Mouse (Mus musculus) neural tube, embryonic 14.5 days (tissue): ENCODE measurements around the gene Slc6a18. TPM values are rescaled to one million over a fixed set of nuclear protein-coding genes. Genes with fewer than 3 reads are reported as not detected.
"Not testable (repeated sequence)": the region's sequence is repeated elsewhere in the genome, so short reads cannot be mapped to it uniquely, and the experiment has no call there.

ENCODE experiments used
- ATAC-seq: fragments of 200-750 bp; cut with Nextera tagmentation; 2 replicates; pipeline ENCODE4 v1.8.0; 2017; ENCODE audit warnings: low read depth, mild to moderate bottlenecking, moderate TSS enrichment, moderate library complexity
- H3K27ac ChIP-seq: fragments of 300-500 bp; sonication (generic); 2 replicates; pipeline ENCODE4 v1.5.1; 2014; ENCODE audit warnings: low read depth, mild to moderate bottlenecking, control low read depth, low read length, moderate library complexity, mixed read lengths
- H3K27me3 ChIP-seq: fragments of 300-500 bp; sonication (generic); 2 replicates; pipeline ENCODE4 v1.6.1; 2014; ENCODE audit warnings: low read length; ENCODE audit not compliant: control insufficient read depth, insufficient read depth
- H3K36me3 ChIP-seq: fragments of 300-500 bp; sonication (generic); 2 replicates; pipeline ENCODE4 v1.6.1; 2014; ENCODE audit warnings: low read length, mixed read lengths; ENCODE audit not compliant: control insufficient read depth, insufficient read depth
- H3K4me1 ChIP-seq: fragments of 300-500 bp; sonication (generic); 2 replicates; pipeline ENCODE4 v1.6.1; 2014; ENCODE audit warnings: low read length; ENCODE audit not compliant: control insufficient read depth, insufficient read depth
- H3K4me2 ChIP-seq: fragments of 300-500 bp; sonication (generic); 2 replicates; pipeline ENCODE4 v1.6.1; 2014; ENCODE audit warnings: mild to moderate bottlenecking, low read depth, low read length, control low read depth
- H3K4me3 ChIP-seq: fragments of 300-500 bp; sonication (generic); 2 replicates; pipeline ENCODE4 v1.5.1; 2014; ENCODE audit warnings: low read depth, low read length, control low read depth, mixed read lengths
- H3K9ac ChIP-seq: fragments of 300-500 bp; sonication (generic); replicated peaks from 2 replicates; pipeline ENCODE4 v1.6.1; 2014; ENCODE audit warnings: low read depth, mild to moderate bottlenecking, control low read depth, low read length, mixed read lengths
- H3K9me3 ChIP-seq: fragments of 300-500 bp; sonication (generic); 2 replicates; pipeline ENCODE4 v1.6.1; 2016; ENCODE audit warnings: low read length; ENCODE audit not compliant: control insufficient read depth
- WGBS: fragments of 180-500 bp; shearing (Covaris S2); extraction: QIAGEN DNeasy Blood & Tissue Kit; methylation state at CpG from one replicate; pipeline ENCODE4 v1.1.7; 2014; 5-methylcytosine and 5-hydroxymethylcytosine counted together
- polyA plus RNA-seq: library from polyadenylated mRNA; unstranded; fragments of >200 nt; fragmentation: Nextera tagmentation; extraction: Ambion mirVana; gene quantifications from 2 replicates; pipeline ENCODE4 v1.2.1, GENCODE M21; 2014

Gene Slc6a18
- polyA plus RNA-seq, 1 experiment from 2014 or later, result not detected

DNA sequence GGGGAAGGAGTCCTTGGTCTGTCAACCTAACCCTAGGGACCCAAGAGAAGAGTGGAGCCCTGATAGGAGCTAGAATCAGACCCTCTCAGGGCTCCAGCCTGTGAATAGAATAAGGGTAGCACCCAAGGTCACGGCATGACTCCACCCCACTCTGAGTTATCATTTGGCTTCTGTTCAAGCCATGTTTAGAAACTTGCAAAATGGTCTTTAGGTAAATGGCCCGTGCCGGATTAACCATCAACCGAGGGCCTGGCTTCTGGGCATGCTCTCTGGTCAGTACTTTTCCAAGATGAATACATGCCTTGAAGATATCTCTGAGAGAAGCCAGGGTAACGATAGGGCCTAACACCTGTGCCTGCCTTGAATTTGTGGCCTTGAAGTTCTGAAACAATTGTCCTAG, 33.4 kb upstream of the Slc6a18 start:
- H3K4me2 ChIP-seq, result no peak overlapping the region
- H3K4me1 ChIP-seq, result no peaks in the 10 kb centered on the region
- H3K9me3 ChIP-seq, result no peaks in the 10 kb centered on the region
- H3K27ac ChIP-seq, result no peak overlapping the region
- WGBS, result 93% methylated on average over 5 of the region's 5 CpGs
- no peak for ATAC-seq
- no peak overlapping the region for H3K4me3 ChIP-seq
- H3K9ac ChIP-seq, result no peak overlapping the region
- no peaks in the 10 kb centered on the region for H3K36me3 ChIP-seq
- no peaks in the 10 kb centered on the region for H3K27me3 ChIP-seq

DNA sequence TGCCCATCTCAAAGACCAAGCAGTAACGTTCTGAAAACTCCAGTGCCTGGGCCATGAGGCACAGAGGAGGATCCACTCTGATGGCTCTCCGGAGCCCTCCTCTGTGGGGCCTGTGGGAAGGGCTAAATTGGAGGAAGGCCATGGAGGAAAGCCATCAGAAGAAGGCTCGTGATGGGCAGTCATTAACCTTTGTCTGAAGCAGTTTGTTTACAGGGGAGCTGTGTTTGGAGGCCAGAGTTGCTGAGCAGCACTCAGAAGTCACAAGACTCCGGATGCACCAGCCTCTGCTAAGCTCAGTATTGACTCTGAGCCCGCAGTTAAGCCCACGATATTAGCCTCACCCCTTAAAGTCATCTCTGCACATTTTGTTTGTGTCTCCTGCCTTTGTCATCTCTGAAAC, 31.7 kb upstream of the Slc6a18 start:
- 63% methylated on average over 6 of the region's 6 CpGs for WGBS
- H3K4me2 ChIP-seq, result no peak overlapping the region
- H3K4me1 ChIP-seq, result no peaks in the 10 kb centered on the region
- no peak overlapping the region for H3K4me3 ChIP-seq
- no peak overlapping the region for H3K27ac ChIP-seq
- H3K9ac ChIP-seq, result no peak overlapping the region
- no peaks in the 10 kb centered on the region for H3K36me3 ChIP-seq
- no peaks in the 10 kb centered on the region for H3K9me3 ChIP-seq
- ATAC-seq, result no peak
- no peaks in the 10 kb centered on the region for H3K27me3 ChIP-seq

GRCm38 (mm10) chr13:73704694-73705325, 27.0 kb upstream of the Slc6a18 start, which contains the start of gene Slc6a19:
Gene Slc6a19 (minus strand): TSS chr13:73704865.
- H3K27ac ChIP-seq, result no peak within 1 kb of the TSS
- H3K9me3 ChIP-seq, result no peaks in the 10 kb centered on the region
- 65% methylated on average over 7 of the region's 7 CpGs for WGBS
- ATAC-seq, result peak; percentile 68; the same call in 1 of the 2 replicates
- no peak within 1 kb of the TSS for H3K4me2 ChIP-seq
- no peaks in the 10 kb centered on the region for H3K27me3 ChIP-seq
- H3K36me3 ChIP-seq, result no peaks in the 10 kb centered on the region
- no peak within 1 kb of the TSS for H3K4me3 ChIP-seq
- H3K4me1 ChIP-seq, result no peaks in the 10 kb centered on the region
- no peak within 1 kb of the TSS for H3K9ac ChIP-seq

DNA sequence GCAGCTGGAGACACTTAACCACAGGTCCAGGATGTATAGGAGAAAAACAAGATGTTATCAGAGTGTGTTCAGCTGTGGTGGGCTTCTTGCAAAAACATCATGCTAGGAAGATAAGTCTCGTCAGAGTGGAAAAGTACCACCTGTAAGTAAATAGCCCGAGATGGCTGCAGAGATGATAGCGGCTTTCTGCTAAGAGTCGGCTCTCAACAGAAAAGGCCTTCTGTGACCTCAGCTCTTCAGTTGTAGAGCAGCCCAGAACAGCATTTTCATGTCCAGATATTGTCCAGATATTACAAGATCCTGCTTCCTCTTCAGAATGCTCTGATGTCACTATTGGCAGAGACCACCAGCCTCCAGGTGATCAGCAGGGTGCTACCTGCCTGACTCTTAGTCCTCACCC, 25.7 kb upstream of the Slc6a18 start:
- H3K9ac ChIP-seq, H3K27ac ChIP-seq, H3K4me2 ChIP-seq, ATAC-seq, H3K27me3 ChIP-seq, H3K4me3 ChIP-seq, H3K9me3 ChIP-seq, H3K4me1 ChIP-seq, H3K36me3 ChIP-seq: not testable (repeated sequence)
- WGBS, result 86% methylated on average over 4 of the region's 4 CpGs

DNA sequence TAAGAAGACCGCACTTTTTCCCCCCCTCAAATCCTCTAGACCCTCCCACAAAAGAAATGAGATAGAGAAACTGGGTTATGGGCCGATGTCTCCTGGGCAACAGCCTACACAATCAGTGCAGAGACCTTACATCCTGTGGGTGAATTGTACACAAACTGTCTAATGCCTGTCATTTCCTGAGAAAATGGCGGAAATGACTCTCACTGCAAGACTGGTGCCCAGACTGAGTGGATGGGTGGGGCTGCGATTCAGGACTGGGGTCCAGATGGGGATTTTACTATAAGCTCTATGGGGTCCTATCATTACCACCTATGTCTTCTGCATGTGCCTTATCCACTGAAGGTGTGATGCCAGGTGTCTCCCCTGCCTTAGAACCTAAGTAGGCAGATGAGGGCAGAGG, 25.0 kb upstream of the Slc6a18 start:
- no peak overlapping the region for H3K27ac ChIP-seq
- H3K9ac ChIP-seq, result no peak overlapping the region
- no peaks in the 10 kb centered on the region for H3K9me3 ChIP-seq
- WGBS, result 94% methylated on average over 4 of the region's 4 CpGs
- no peak overlapping the region for H3K4me3 ChIP-seq
- ATAC-seq, result no peak
- no peaks in the 10 kb centered on the region for H3K36me3 ChIP-seq
- no peaks in the 10 kb centered on the region for H3K4me1 ChIP-seq
- no peaks in the 10 kb centered on the region for H3K27me3 ChIP-seq
- no peak overlapping the region for H3K4me2 ChIP-seq

GRCm38 (mm10) chr13:73701161-73701883, 23.5 kb upstream of the Slc6a18 start:
- Histone ChIP-seq H3K36me3 (no peaks in the 10 kb centered on the region), H3K9ac (no peak overlapping the region), H3K4me3 (no peak overlapping the region), H3K9me3 (no peaks in the 10 kb centered on the region), H3K27ac (no peak overlapping the region), H3K27me3 (no peaks in the 10 kb centered on the region), H3K4me1 (no peaks in the 10 kb centered on the region), H3K4me2 (no peak overlapping the region)
- 85% methylated on average over 9 of the region's 9 CpGs for WGBS
- ATAC-seq, result no peak

DNA sequence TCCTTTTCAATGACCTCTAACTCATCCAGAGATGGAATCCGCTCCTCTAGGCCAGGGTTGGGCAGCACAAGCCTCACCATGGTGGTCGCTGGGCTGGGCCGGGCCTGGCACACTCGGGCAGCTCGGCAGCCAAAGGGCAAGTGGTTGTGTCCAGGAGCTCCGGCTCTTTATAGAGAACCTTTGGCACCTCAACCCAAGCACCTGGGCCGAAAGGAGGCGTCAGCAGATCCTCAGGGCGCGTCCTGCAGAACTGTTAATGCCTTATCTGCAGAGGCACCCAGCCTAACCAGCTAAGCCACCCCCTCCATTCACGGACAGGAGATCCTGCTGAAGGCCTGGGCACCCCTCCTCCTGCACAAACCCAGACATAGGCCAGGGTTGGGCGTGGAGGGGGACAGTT, 22.7 kb upstream of the Slc6a18 start:
- Histone ChIP-seq H3K4me1 (no peaks in the 10 kb centered on the region), H3K4me2 (no peak overlapping the region), H3K27ac (no peak overlapping the region), H3K36me3 (no peaks in the 10 kb centered on the region), H3K9me3 (no peaks in the 10 kb centered on the region), H3K27me3 (no peaks in the 10 kb centered on the region), H3K9ac (no peak overlapping the region), H3K4me3 (no peak overlapping the region)
- 91% methylated on average over 12 of the region's 12 CpGs for WGBS
- no peak for ATAC-seq

GRCm38 (mm10) chr13:73699714-73700113, 21.9 kb upstream of the Slc6a18 start:
- H3K27me3 ChIP-seq, result no peaks in the 10 kb centered on the region
- H3K9ac ChIP-seq, result no peak overlapping the region
- H3K27ac ChIP-seq, result no peak overlapping the region
- H3K4me1 ChIP-seq, result no peaks in the 10 kb centered on the region
- ATAC-seq, result no peak
- H3K4me3 ChIP-seq, result no peak overlapping the region
- no peaks in the 10 kb centered on the region for H3K36me3 ChIP-seq
- no peaks in the 10 kb centered on the region for H3K9me3 ChIP-seq
- 95% methylated on average over 6 of the region's 6 CpGs for WGBS
- H3K4me2 ChIP-seq, result no peak overlapping the region

- WGBS, result 77% methylated on average over 3 of the region's 3 CpGs
- no peaks in the 10 kb centered on the region for H3K9me3 ChIP-seq
- no peak overlapping the region for H3K9ac ChIP-seq
- no peak overlapping the region for H3K27ac ChIP-seq
- H3K4me3 ChIP-seq, result no peak overlapping the region
- H3K27me3 ChIP-seq, result no peaks in the 10 kb centered on the region
- no peak for ATAC-seq
- no peaks in the 10 kb centered on the region for H3K36me3 ChIP-seq
- no peak overlapping the region for H3K4me2 ChIP-seq
- H3K4me1 ChIP-seq, result no peaks in the 10 kb centered on the region
Observed at GRCm38 (mm10) chr13:73696529-73696928, 18.7 kb upstream of the Slc6a18 start.
